Mouse (Mus musculus) kidney, adult 11 months (tissue): ENCODE results near the gene Adgrv1.

ENCODE experiments used
- DNase-seq: peaks from one replicate; pipeline ENCODE4 v3.0.0; 2022

Gene Adgrv1

DNA sequence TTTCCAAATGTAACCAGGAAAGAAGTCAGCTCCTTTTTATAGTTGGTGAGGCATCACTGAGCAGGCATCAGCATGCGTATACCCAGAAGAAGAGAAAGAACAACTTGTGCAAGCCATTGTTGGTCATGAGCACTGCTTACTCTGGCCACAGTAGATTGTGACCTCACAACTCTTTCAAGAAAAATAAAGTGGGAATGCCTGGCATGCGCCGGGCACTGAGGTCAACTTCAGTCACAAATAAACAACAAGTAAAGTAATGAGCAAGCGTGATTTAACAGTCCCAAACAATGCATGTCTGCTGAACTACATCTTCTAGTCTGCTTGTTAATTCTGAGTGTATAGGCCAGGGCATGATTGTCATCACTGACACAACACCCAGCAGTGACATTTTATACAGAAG, 499.6 kb downstream of the Adgrv1 start:
- peak; percentile 53 for DNase-seq

DNA sequence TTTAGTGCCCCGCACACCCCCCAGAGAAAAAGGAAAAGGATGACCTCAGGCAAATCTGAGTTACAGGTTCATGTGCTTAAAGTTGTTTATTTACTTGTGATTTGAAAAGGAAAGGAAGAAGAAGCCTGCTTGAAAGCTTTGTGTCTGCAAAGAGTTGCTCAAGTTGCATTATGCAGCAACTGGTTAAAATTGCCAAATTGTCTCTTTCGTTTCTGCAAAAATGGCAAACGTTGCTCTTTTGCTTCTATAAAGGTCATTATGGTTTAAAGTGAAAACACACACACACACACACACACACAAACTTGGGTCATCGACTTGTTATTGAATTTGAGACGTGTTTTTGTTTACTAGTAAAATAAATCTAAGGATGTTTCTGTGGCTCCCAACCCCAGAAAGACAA, 500.3 kb downstream of the Adgrv1 start:
- DNase-seq = no peak

GRCm38 (mm10) chr13:81131860-81132259, 501.1 kb downstream of the Adgrv1 start:
- no peak for DNase-seq

- DNase-seq = no peak
These were observed 502.0 kb downstream of the Adgrv1 start for GRCm38 (mm10) chr13:81130742-81131524.

GRCm38 (mm10) chr13:81125846-81126245, 507.1 kb downstream of the Adgrv1 start:
- DNase-seq = no peak

- DNase-seq = no peak
These were observed 510.7 kb downstream of the Adgrv1 start for GRCm38 (mm10) chr13:81122238-81122637.

GRCm38 (mm10) chr13:81110479-81110878, 522.5 kb downstream of the Adgrv1 start:
- DNase-seq = no peak

DNA sequence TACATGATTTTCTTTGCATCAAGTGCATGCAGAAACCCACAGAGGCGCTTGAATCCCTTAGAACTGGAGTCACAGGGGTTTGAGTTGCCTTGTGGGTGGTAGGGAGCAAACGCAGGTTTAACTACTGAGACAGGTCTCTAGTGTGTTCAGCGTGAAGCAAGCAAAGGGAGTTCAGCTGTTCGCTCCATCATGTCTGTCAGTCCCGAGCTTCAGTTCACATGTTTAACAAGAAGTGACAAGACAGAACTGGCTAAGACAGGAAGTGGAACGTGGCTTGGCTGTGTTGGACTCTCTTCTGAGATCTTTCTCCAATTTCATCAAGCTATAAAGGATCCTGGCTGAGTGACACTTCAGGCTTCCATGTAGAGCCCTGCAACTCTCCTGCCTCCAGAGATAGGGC, 523.3 kb downstream of the Adgrv1 start:
- DNase-seq = no peak

GRCm38 (mm10) chr13:81108526-81109302, 524.2 kb downstream of the Adgrv1 start:
- no peak for DNase-seq

DNA sequence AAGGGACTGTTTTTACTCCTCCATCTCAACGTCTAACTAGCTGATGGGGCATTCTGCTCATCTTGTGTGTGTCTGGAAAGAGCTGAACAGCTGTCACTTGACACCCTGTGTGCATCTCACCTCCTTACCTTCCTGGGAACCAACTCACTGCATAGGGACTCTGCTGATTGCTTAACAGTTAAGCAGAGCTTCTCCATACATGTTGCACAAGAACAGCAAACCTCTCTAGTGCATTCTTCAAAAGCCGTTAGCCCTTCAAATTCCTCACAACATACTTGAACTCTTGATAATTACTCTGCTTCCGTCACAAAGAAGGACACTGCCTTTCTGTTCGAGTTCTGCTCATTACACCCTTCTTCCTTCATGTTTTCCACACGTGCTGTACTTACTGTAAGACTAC, 525.5 kb downstream of the Adgrv1 start:
- DNase-seq = no peak

DNA sequence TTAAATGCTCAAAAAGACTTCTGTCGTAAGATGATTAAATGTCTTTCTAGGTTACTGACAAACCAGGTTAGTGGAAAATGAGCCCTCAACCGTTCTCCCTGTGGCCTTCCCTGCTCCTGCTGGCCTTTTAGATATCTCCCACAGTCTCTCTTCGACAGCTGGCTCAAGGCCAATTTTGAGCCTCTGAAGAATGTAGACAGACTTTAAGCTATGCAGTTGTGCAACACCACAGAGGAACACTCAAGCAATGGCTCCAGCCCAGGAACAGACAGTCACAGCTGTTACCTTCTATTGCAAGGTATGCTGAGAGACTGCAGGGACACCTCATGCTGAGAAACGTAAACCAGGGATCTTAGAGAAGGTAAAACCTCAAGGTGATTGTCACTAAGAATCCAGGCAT, 529.2 kb downstream of the Adgrv1 start:
- peak; percentile 34 for DNase-seq

- no peak for DNase-seq
These were observed 536.5 kb downstream of the Adgrv1 start for GRCm38 (mm10) chr13:81096424-81096823.

DNA sequence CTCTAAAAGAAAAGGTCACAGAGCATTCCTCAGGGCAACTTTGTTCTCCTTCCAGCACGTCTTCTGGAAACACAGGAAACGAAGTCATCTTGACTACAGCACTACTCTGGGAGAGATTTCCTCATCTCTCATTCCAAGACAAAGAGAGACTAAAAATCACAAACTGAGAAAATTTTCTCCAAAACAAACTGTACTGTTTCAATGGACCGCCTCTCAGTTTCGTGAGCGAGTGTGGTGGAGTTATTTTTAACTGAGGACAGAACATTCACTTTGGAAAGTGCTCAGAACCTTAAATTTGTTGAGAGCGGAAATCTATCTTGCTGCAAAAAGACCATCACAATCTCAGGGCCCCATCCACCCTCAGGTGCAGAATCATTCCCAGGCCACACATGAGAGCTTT, 538.4 kb downstream of the Adgrv1 start:
- no peak for DNase-seq

- DNase-seq = no peak
These were observed 542.7 kb downstream of the Adgrv1 start for GRCm38 (mm10) chr13:81090051-81090836.

GRCm38 (mm10) chr13:81086969-81087682, 545.8 kb downstream of the Adgrv1 start:
- no peak for DNase-seq

DNA sequence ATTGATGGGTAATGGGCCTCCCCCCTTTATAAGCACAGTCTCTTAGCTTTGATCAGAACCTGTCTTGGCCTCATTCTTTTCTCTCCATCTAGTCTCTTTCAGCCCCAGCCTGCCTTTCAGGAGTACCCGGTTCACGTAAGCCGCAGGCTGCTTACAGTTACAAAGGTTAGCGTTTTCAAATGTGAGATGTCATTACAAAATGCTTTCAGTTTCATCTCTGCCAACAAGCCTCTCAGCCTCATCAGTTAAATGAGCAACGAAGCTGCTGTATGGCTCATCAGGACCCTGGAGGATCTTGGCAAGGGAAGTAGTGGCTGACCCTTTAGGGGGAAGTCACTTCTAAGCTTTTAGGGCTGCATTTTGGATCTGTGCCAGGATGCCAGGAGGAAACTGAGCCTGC, 560.7 kb downstream of the Adgrv1 start:
- DNase-seq = no peak

DNA sequence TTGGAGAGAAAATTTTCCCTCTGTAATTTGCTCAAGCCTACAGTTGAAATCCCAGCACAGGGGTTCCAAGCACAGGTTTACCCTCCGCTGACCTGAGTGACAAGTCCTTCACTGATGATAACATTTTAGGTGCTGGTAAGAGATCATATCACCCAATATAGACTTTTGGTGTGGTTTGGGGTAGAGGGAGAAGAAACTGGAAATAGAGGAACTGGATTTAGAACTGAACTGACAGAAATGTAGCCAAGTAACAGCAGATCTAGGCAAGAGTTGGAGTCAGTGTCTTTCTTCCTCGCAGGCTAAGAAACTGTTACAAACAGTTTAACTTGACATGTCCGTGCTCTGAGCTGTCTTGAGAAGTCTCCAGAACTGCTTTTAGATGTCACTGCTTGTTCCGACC, 581.5 kb downstream of the Adgrv1 start:
- no peak for DNase-seq

GRCm38 (mm10) chr13:81050911-81051310, 582.0 kb downstream of the Adgrv1 start:
- DNase-seq = no peak

GRCm38 (mm10) chr13:81045345-81045744, 587.6 kb downstream of the Adgrv1 start:
- no peak for DNase-seq
